17 mouse cellular contexts compared by ENCODE assay signal in the genomic region with DNA sequence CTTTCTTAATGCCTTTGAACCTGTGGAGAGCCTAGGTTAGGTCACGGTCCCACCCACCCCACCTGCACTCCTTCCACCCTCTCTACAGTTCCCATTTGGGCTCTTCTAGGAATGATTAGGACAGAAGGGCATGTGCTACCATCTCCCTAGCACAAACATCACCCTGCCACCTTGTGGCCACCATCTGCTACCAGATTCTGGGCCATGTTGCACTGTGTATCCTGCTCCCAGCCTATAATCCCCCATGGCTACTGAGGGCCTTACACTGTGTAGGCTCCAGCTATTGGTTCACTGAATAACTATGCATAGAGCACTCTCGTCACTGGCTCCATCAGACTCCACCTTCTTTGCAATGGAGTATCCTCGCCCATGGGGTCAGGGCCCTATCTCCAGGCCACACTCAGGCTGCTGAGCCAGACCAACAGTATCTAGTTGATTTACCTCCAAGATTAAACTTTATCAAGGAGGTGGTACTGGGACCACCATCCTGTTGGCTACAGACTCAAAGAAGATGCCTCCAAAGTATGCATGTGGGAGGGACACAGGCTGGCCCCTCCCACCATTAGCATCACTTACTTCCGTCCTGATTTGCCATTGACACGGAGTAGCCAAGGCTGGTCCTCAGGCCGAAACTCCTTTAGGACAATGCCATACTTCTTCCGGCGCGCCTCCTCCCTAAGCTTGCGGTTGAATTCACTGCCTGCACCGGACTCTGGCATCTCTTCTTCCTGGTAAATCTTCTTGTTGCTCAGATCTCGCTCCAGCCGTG. TPM values are rescaled to one million over a fixed set of nuclear protein-coding genes. Genes with fewer than 3 reads are reported as not detected.
DNase-seq lines count a peak whose midpoint lies in the region; ATAC-seq and TF ChIP-seq lines count a peak whose summit lies in the region.
"Had no signal": no experiment of that assay in that cellular context is flagged by ENCODE, and none has a peak within 500 bp of the region (broad histone marks: within the 10 kb centered on the region; RNA-seq: fewer than 3 reads in every experiment).

No protein-coding gene starts in this region.

- intact Hi-C loops in left cerebral cortex, postnatal 25 days (cut with DNase I) = no loop called here

- WGBS in embryonic facial prominence, embryonic 13.5 days = 91% methylated on average over 13 of the region's 13 CpGs
- 93% methylated on average over 13 of the region's 13 CpGs for WGBS in embryonic facial prominence, embryonic 10.5 days
- WGBS in lung, embryonic 14.5 days = 91% methylated on average over 13 of the region's 13 CpGs

- peak; percentile 44 for TF ChIP-seq CTCF in lung, embryonic 14.5 days (IDR thresholded peaks at IDR 0.05; ENCODE audit: low read depth)

- peak overlapping the region; percentile 44; the same call in 1 of the 2 replicates for H3K9ac ChIP-seq in embryonic facial prominence, embryonic 13.5 days
- no peak overlapping the region for H3K9ac ChIP-seq in lung, embryonic 14.5 days
- H3K9ac ChIP-seq: midbrain, embryonic 15.5 days had no signal

- no peaks in the 10 kb centered on the region for H3K27me3 ChIP-seq in embryonic facial prominence, embryonic 13.5 days
- no peaks in the 10 kb centered on the region for H3K27me3 ChIP-seq in embryonic facial prominence, embryonic 10.5 days (replicated peaks; ENCODE audit: low read depth, poor library complexity, severe bottlenecking)
- no peaks in the 10 kb centered on the region for H3K27me3 ChIP-seq in lung, embryonic 14.5 days (ENCODE audit: insufficient read depth, low read length)
- H3K27me3 ChIP-seq in splenic B cell, adult 2 months (ENCODE audit: control insufficient read depth, insufficient read depth, low read length, poor library complexity, severe bottlenecking) = no peaks in the 10 kb centered on the region
- H3K27me3 ChIP-seq: midbrain, embryonic 15.5 days had no signal

- H3K4me3 ChIP-seq in embryonic facial prominence, embryonic 13.5 days = no peak overlapping the region
- H3K4me3 ChIP-seq in embryonic facial prominence, embryonic 10.5 days = no peak overlapping the region
- H3K4me3 ChIP-seq in lung, embryonic 14.5 days (ENCODE audit: low read depth, low read length) = no peak overlapping the region
- H3K4me3 ChIP-seq: midbrain, embryonic 15.5 days had no signal

- peaks cover 74% of the 10 kb centered on the region for H3K36me3 ChIP-seq in embryonic facial prominence, embryonic 13.5 days
- H3K36me3 ChIP-seq in embryonic facial prominence, embryonic 10.5 days (replicated peaks) = peaks cover 70% of the 10 kb centered on the region
- peaks cover 72% of the 10 kb centered on the region for H3K36me3 ChIP-seq in lung, embryonic 14.5 days (ENCODE audit: insufficient read depth)
- H3K36me3 ChIP-seq in splenic B cell, adult 2 months (ENCODE audit: control insufficient read depth, insufficient read depth, low read length, poor library complexity, severe bottlenecking) = peaks cover 6% of the 10 kb centered on the region

- 0 out of 2 replicates have a peak overlapping the region, but pooled peaks have one; percentile 45 for H3K27ac ChIP-seq in embryonic facial prominence, embryonic 13.5 days
- H3K27ac ChIP-seq in embryonic facial prominence, embryonic 10.5 days (replicated peaks) = no peak overlapping the region
- H3K27ac ChIP-seq in lung, embryonic 14.5 days (ENCODE audit: low read depth) = no peak overlapping the region
- H3K27ac ChIP-seq: midbrain, embryonic 15.5 days had no signal

- DNase-seq in embryonic facial prominence, embryonic 10.5 days (ENCODE audit: low spot score) = no peak
- no peak for DNase-seq in lung, embryonic 14.5 days
- no peak for DNase-seq in lung, postnatal 10 days
- peak; percentile 45 for DNase-seq in adipocyte (ENCODE audit: low spot score)
- DNase-seq in splenic B cell, adult 2 months (ENCODE audit: low read depth, low spot score) = peak; percentile 26
- DNase-seq in left cerebral cortex, postnatal 25 days (ENCODE audit: low spot score in 2 of 2) = no peak
- no peak for DNase-seq in right cerebral cortex, postnatal 4 days
- DNase-seq: adrenal gland, postnatal 25 days; cerebellum, adult 9-11 months; lung, adult 18-20 months had no signal

- ATAC-seq in embryonic facial prominence, embryonic 13.5 days (ENCODE audit: insufficient number of reproducible peaks, insufficient read depth, low FRiP score, low TSS enrichment, low read depth) = no peak
- no peak for ATAC-seq in lung, embryonic 14.5 days (ENCODE audit: insufficient read depth)
- ATAC-seq: inflammation-experienced regulatory T-cells, adult 6 months; midbrain, embryonic 15.5 days had no signal

- H3K4me1 ChIP-seq in embryonic facial prominence, embryonic 13.5 days = peaks cover 15% of the 10 kb centered on the region
- peaks cover 19% of the 10 kb centered on the region for H3K4me1 ChIP-seq in embryonic facial prominence, embryonic 10.5 days
- H3K4me1 ChIP-seq in lung, embryonic 14.5 days (ENCODE audit: insufficient read depth) = no peaks in the 10 kb centered on the region; the same call in 1 of the 2 replicates

- H3K9me3 ChIP-seq in embryonic facial prominence, embryonic 13.5 days = no peaks in the 10 kb centered on the region
- H3K9me3 ChIP-seq in embryonic facial prominence, embryonic 10.5 days = no peaks in the 10 kb centered on the region
- no peaks in the 10 kb centered on the region for H3K9me3 ChIP-seq in lung, embryonic 14.5 days (ENCODE audit: low read depth, low read length)
- H3K9me3 ChIP-seq: midbrain, embryonic 15.5 days had no signal

- no peak overlapping the region for H3K4me2 ChIP-seq in embryonic facial prominence, embryonic 13.5 days
- no peak overlapping the region for H3K4me2 ChIP-seq in lung, embryonic 14.5 days
- H3K4me2 ChIP-seq: midbrain, embryonic 15.5 days had no signal

RNA-seq across cellular contexts. Expression of gene Gtf2f1, which starts 3.8 kb away (rescaled TPM):
- polyA plus RNA-seq in embryonic facial prominence, embryonic 13.5 days (2015; fragmentation: Nextera tagmentation; extraction: Ambion mirVana) = 65.5 and 71.3 TPM in 2 replicates
- 78.7 and 80.7 TPM in 2 replicates for polyA plus RNA-seq in embryonic facial prominence, embryonic 10.5 days (2016; fragmentation: Nextera tagmentation; extraction: Ambion mirVana)
- 53.2 and 60.2 TPM in 2 replicates for polyA plus RNA-seq in lung, embryonic 14.5 days (2014; fragmentation: Nextera tagmentation; extraction: Ambion mirVana)
- 10 to 100 TPM; 53.7 to 58.9 TPM for total RNA-seq in left cerebral cortex, postnatal 25 days (2021)

RNA-seq across cellular contexts. Expression of gene Gm17949, which starts 3.9 kb away (rescaled TPM):
- 0.24 and 0.59 TPM in 2 replicates for polyA plus RNA-seq in embryonic facial prominence, embryonic 13.5 days (2015; fragmentation: Nextera tagmentation; extraction: Ambion mirVana)
- polyA plus RNA-seq in embryonic facial prominence, embryonic 10.5 days (2016; fragmentation: Nextera tagmentation; extraction: Ambion mirVana) = 0.25 and 0.54 TPM in 2 replicates
- 0.16 TPM in 1 of 2 replicates, not detected in the other for polyA plus RNA-seq in lung, embryonic 14.5 days (2014; fragmentation: Nextera tagmentation; extraction: Ambion mirVana)
- under 1 TPM in 1 of 2 experiments, not detected in 1; 0.50 TPM for total RNA-seq in left cerebral cortex, postnatal 25 days (2021)
- total RNA-seq: gastrocnemius, adult 18-20 months had no signal

RNA-seq across cellular contexts. Expression of gene Pspn, which starts 7.5 kb away (rescaled TPM):
- 0.87 TPM in 1 of 2 replicates, not detected in the other for polyA plus RNA-seq in embryonic facial prominence, embryonic 13.5 days (2015; fragmentation: Nextera tagmentation; extraction: Ambion mirVana)
- polyA plus RNA-seq in embryonic facial prominence, embryonic 10.5 days (2016; fragmentation: Nextera tagmentation; extraction: Ambion mirVana) = 0.60 and 1.1 TPM in 2 replicates
- polyA plus RNA-seq in lung, embryonic 14.5 days (2014; fragmentation: Nextera tagmentation; extraction: Ambion mirVana) = 0.46 and 1.0 TPM in 2 replicates
- not detected for total RNA-seq in left cerebral cortex, postnatal 25 days (2021)
- total RNA-seq: gastrocnemius, adult 18-20 months; layer of hippocampus, postnatal 14 days had no signal
- polyA plus RNA-seq: heart, embryonic 14.5 days; spleen, adult 2 months had no signal

RNA-seq across cellular contexts. Expression of gene Alkbh7, which starts 10.2 kb away (rescaled TPM):
- 36.2 and 42.0 TPM in 2 replicates for polyA plus RNA-seq in embryonic facial prominence, embryonic 13.5 days (2015; fragmentation: Nextera tagmentation; extraction: Ambion mirVana)
- 42.5 and 45.1 TPM in 2 replicates for polyA plus RNA-seq in embryonic facial prominence, embryonic 10.5 days (2016; fragmentation: Nextera tagmentation; extraction: Ambion mirVana)
- polyA plus RNA-seq in lung, embryonic 14.5 days (2014; fragmentation: Nextera tagmentation; extraction: Ambion mirVana) = 39.0 and 39.8 TPM in 2 replicates
- 10 to 100 TPM; 23.1 to 23.7 TPM for total RNA-seq in left cerebral cortex, postnatal 25 days (2021)

RNA-seq across cellular contexts. Expression of gene Clpp, which starts 17.2 kb away (rescaled TPM):
- 149 and 160 TPM in 2 replicates for polyA plus RNA-seq in embryonic facial prominence, embryonic 13.5 days (2015; fragmentation: Nextera tagmentation; extraction: Ambion mirVana)
- polyA plus RNA-seq in embryonic facial prominence, embryonic 10.5 days (2016; fragmentation: Nextera tagmentation; extraction: Ambion mirVana) = 191 and 192 TPM in 2 replicates
- polyA plus RNA-seq in lung, embryonic 14.5 days (2014; fragmentation: Nextera tagmentation; extraction: Ambion mirVana) = 146 and 158 TPM in 2 replicates
- 10 to 100 TPM; 56.1 to 67.9 TPM for total RNA-seq in left cerebral cortex, postnatal 25 days (2021)

Comparison
In these comparisons a context has a peak if more than half of its experiments do, and no peak if none do; other contexts are left out.
1. DNase-seq: peak in adipocyte (single experiment) and splenic B cell, adult 2 months (single experiment); none in embryonic facial prominence, embryonic 10.5 days (single experiment), lung, embryonic 14.5 days (single experiment), lung, postnatal 10 days (single experiment), left cerebral cortex, postnatal 25 days (0 of 2) and right cerebral cortex, postnatal 4 days (single experiment).